Mouse (Mus musculus) embryo, embryonic 10.5 days (tissue): ENCODE results near the gene Insl5.

Experiments used
- DNase-seq: peaks from one replicate; pipeline ENCODE4 v3.0.0-alpha.2; 2015; ENCODE audit warnings: low spot score

Insl5 gene

DNA sequence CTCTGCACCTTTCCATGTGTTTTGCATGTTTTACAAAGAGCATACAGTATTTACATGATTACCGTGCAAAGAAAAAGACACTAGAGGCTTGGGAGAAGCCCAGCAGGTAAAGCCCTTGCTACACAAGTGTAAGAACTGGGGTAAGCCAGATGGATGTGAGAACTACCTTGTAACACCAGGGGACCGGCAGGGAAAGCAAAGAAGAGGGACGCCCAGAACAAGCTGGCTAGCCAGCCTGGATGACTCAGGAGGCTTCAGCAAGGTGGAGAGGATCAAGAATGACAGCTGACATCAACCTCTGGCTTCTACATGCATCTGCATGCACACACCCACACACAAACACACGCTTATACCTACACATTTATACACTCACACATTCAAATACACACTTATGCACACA lies 36.6 kb downstream of the Insl5 start:
- no peak for DNase-seq

GRCm38 (mm10) chr4:102989391-102989790 lies 37.3 kb downstream of the Insl5 start:
- DNase-seq, result no peak

DNA sequence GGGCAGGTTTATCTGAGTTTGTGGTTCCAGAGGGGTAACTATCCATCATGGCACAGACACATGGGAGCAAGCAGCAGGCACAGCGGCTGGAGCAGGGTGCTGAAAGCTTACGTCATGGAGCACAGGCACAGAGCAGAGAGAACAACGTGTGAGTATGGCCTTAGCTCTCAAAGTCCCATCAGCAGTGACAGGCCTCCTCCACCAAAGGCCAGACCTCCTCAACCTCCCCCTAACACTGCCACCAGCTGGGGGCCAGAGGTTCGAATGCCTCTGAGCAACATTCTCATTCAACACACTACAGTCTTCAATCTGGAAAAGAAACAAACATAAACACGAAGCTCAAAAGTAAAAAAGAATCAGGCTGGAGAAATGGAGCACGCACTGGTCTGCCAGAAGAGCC lies 38.1 kb downstream of the Insl5 start:
- no peak for DNase-seq

DNA sequence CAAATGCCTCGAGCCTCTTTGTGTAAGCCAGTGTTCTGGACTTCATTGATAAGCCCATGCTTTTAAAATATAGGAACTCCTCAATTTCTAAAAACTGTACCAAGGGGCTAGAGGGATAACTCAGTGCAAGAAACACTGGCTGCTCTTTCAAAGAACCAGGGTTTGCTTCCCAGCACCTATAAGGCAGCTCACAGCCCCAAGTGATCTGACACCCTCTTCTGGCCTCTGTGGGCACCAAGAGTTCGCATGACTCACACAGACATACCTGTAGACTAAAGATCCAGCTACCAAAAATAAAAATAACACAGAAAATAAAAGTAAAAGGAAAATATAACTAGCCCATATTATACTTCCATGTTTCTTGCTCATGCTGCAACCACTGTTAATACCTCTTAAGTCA lies 38.9 kb downstream of the Insl5 start:
- DNase-seq, result no peak

GRCm38 (mm10) chr4:102987325-102987724 lies 39.3 kb downstream of the Insl5 start:
- no peak for DNase-seq

GRCm38 (mm10) chr4:102986917-102987316 lies 39.7 kb downstream of the Insl5 start:
- DNase-seq, result peak; percentile 90

DNA sequence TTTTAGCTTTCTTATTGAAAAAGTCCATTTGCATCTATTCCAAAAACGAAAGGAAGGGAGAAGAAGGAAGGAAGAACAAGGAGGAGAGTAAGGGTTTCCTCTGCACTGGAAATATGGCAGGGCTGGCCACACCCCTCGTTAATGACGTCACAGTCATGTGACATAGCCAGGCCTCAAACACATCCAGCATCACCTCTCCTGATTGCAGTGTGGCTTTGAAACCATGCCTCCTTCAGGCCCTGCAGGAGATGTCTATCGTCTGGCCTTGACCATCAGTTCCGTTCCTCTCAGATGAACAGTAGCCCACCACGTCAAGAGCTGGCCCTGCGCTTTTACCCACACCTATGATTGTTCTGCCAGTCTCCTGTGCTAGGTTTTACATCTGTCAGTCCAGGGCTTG lies 40.5 kb downstream of the Insl5 start:
- DNase-seq, result no peak

GRCm38 (mm10) chr4:102981709-102982108 lies 44.9 kb downstream of the Insl5 start:
- DNase-seq, result no peak

GRCm38 (mm10) chr4:102979385-102979784 lies 47.3 kb downstream of the Insl5 start:
- DNase-seq, result peak; percentile 13

GRCm38 (mm10) chr4:102978440-102978839 lies 48.2 kb downstream of the Insl5 start, which contains the start of gene Tctex1d1:
TSS of gene Tctex1d1 (plus strand) at chr4:102978606.
- DNase-seq, result peak; percentile 48

DNA sequence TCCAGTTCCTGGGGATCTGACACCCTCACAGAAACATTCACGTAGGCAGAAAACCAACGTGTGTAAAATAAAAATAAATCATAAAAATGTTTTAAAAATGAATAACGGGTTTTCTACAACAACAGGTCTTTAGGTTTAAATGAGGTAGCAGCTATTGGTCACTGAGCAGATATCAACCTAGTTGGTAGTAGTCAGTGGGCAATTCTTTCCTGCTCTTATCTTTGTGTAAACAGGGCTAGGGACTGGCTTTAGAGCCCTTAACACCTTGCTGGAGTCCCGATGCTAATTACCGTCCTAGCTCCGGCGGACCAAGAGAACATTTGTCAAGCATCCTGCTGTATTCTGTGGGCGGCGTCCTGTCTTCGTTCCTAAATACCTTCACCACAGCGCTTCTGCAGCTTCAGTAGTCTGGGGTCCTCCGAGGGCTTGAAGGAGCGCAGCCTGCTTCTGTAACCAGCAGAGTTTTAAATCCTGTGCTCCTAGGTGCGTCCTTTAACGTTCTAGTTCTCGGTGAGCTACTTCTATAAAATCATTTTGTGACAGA lies 48.8 kb downstream of the Insl5 start:
- DNase-seq, result peak; percentile 55

DNA sequence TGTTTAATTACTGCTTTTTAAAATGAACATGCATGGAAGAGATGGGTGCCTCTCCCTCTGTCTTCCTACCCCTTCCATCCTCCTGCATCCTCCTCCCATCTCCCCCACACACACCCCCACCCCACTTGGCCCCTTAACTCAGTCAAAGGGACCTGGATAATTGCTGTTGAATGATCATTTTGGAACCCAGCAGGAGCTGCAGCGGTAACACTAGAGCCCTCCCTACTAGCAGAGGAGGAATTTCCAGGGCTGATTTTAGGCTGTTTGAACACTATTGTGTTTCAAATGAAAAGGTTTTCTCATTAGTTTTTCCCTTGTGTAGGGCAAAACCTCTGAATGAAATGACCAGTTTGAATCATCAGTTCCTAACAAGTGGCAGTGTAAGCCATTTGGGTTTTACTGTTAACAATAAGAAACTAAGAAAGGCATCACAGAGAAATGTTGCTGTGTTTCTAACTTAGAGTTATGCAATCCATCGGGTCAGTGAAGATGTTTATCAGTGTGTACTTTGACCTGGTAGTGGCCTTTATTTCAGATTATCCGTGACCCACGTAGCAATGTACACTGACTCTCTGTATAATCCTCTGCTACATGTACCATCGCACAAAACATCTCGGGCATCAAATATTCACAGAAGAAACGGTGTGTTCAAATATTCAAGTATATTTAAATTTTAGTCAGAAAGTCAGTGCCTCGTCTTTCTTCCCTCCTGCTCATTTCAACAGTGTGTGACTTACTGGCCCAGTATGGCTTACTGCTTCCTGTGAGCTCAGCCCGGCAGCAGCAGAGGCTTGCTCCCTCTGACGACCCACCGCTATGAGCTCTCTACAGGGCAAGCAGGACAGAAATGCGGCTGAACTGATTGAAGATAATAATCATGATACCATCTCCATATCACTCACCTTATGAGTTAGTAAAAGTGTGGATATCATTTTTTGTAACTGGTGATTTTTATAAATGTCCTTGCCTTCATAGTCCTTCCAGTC lies 50.1 kb downstream of the Insl5 start:
- peak; percentile 48 for DNase-seq

GRCm38 (mm10) chr4:102974172-102974571 lies 52.5 kb downstream of the Insl5 start:
- DNase-seq, result no peak

- no peak for DNase-seq
Observed at GRCm38 (mm10) chr4:102972071-102972470, 54.6 kb downstream of the Insl5 start.

GRCm38 (mm10) chr4:102971159-102971558 lies 55.5 kb downstream of the Insl5 start:
- DNase-seq, result no peak

GRCm38 (mm10) chr4:102969599-102969998 lies 57.0 kb downstream of the Insl5 start:
- no peak for DNase-seq
